Comparison of ENCODE assay signal across 7 mouse cellular contexts in the genomic region with DNA sequence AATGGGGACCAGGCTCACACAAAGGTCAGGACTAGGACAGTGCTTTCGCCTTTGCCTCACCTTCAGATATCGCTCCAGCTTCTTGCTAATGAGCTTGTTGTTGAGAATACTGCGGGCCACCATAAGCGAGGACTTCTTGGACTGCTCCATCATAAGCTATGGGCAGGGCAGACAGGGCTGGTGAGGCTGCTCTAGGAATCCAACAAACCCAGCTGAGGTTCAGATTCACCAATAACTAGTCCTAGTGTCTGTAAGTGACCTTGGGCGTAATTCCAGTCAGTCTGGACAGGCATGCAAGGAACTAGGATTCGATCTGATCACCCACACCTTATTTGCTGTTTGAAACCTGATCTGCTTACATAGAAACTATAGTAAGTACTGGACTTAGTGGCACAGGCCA. TPM values are rescaled to one million over a fixed set of nuclear protein-coding genes. Genes with fewer than 3 reads are reported as not detected.
DNase-seq lines count a peak whose midpoint lies in the region; ATAC-seq and TF ChIP-seq lines count a peak whose summit lies in the region.

No protein-coding gene starts in this region.

- peak overlapping the region; percentile 69 for H3K4me3 ChIP-seq in lung, postnatal 0 days (ENCODE audit: low read depth, low read length)
- peak overlapping the region; percentile 88 for H3K4me3 ChIP-seq in embryonic facial prominence, embryonic 13.5 days
- H3K4me3 ChIP-seq in hindbrain, postnatal 0 days (ENCODE audit: low read length) = peak overlapping the region; percentile 90
- peak overlapping the region; percentile 97 for H3K4me3 ChIP-seq in midbrain, embryonic 15.5 days

- no peaks in the 10 kb centered on the region for H3K27me3 ChIP-seq in lung, postnatal 0 days (replicated peaks; ENCODE audit: insufficient read depth, low read length)
- H3K27me3 ChIP-seq in embryonic facial prominence, embryonic 13.5 days = no peaks in the 10 kb centered on the region
- H3K27me3 ChIP-seq in hindbrain, postnatal 0 days (ENCODE audit: insufficient read depth, low read length) = no peaks in the 10 kb centered on the region
- H3K27me3 ChIP-seq in midbrain, embryonic 15.5 days (replicated peaks) = no peaks in the 10 kb centered on the region

- TF ChIP-seq EP300 in lung, postnatal 0 days (IDR thresholded peaks at IDR 0.05) = no peak

- H3K36me3 ChIP-seq in lung, postnatal 0 days (ENCODE audit: insufficient read depth, low read length) = peaks cover 2% of the 10 kb centered on the region; the same call in 1 of the 2 replicates
- H3K36me3 ChIP-seq in embryonic facial prominence, embryonic 13.5 days = peaks cover 40% of the 10 kb centered on the region
- peaks cover 17% of the 10 kb centered on the region; the same call in 1 of the 2 replicates for H3K36me3 ChIP-seq in hindbrain, postnatal 0 days (ENCODE audit: insufficient read depth, low read length)
- H3K36me3 ChIP-seq in midbrain, embryonic 15.5 days (replicated peaks) = peaks cover 10% of the 10 kb centered on the region; the same call in 1 of the 2 replicates

- WGBS in lung, postnatal 0 days = 9% methylated on average over 6 of the region's 6 CpGs
- 17% methylated on average over 6 of the region's 6 CpGs for WGBS in embryonic facial prominence, embryonic 13.5 days
- WGBS in hindbrain, postnatal 0 days = 25% methylated on average over 6 of the region's 6 CpGs
- 24% methylated on average over 6 of the region's 6 CpGs for WGBS in midbrain, embryonic 15.5 days

- H3K27ac ChIP-seq in lung, postnatal 0 days (ENCODE audit: low read length) = peak overlapping the region; percentile 80
- H3K27ac ChIP-seq in embryonic facial prominence, embryonic 13.5 days = peak overlapping the region; percentile 89
- H3K27ac ChIP-seq in hindbrain, postnatal 0 days = peak overlapping the region; percentile 98
- H3K27ac ChIP-seq in midbrain, embryonic 15.5 days = peak overlapping the region; percentile 99

- peak overlapping the region; percentile 86 for H3K4me2 ChIP-seq in lung, postnatal 0 days (replicated peaks; ENCODE audit: low read depth, low read length)
- peak overlapping the region; percentile 89 for H3K4me2 ChIP-seq in embryonic facial prominence, embryonic 13.5 days
- H3K4me2 ChIP-seq in hindbrain, postnatal 0 days (ENCODE audit: low read depth, low read length) = peak overlapping the region; percentile 71
- H3K4me2 ChIP-seq in midbrain, embryonic 15.5 days = peak overlapping the region; percentile 69

- H3K4me1 ChIP-seq in lung, postnatal 0 days (ENCODE audit: insufficient read depth, low read depth, low read length) = peaks cover 4% of the 10 kb centered on the region; the same call in 1 of the 2 replicates
- H3K4me1 ChIP-seq in embryonic facial prominence, embryonic 13.5 days = peaks cover 16% of the 10 kb centered on the region
- no peaks in the 10 kb centered on the region; the same call in 1 of the 2 replicates for H3K4me1 ChIP-seq in hindbrain, postnatal 0 days (ENCODE audit: insufficient read depth, low read length)
- H3K4me1 ChIP-seq in midbrain, embryonic 15.5 days = peaks cover 34% of the 10 kb centered on the region

- H3K9me3 ChIP-seq in lung, postnatal 0 days (ENCODE audit: low read length) = no peaks in the 10 kb centered on the region
- no peaks in the 10 kb centered on the region for H3K9me3 ChIP-seq in embryonic facial prominence, embryonic 13.5 days
- no peaks in the 10 kb centered on the region for H3K9me3 ChIP-seq in hindbrain, postnatal 0 days (ENCODE audit: low read length)
- no peaks in the 10 kb centered on the region for H3K9me3 ChIP-seq in midbrain, embryonic 15.5 days

- TF ChIP-seq CTCF in lung, postnatal 0 days (IDR thresholded peaks at IDR 0.05) = no peak
- TF ChIP-seq CTCF in hindbrain, postnatal 0 days (IDR thresholded peaks at IDR 0.05; ENCODE audit: low read depth) = no peak

- ATAC-seq in lung, postnatal 0 days = no peak
- ATAC-seq in embryonic facial prominence, embryonic 13.5 days (ENCODE audit: insufficient number of reproducible peaks, insufficient read depth, low FRiP score, low TSS enrichment, low read depth) = no peak
- no peak for ATAC-seq in hindbrain, postnatal 0 days
- ATAC-seq in midbrain, embryonic 15.5 days (replicated peaks) = no peak; the same call in 1 of the 2 replicates

- DNase-seq in lung, postnatal 0 days (ENCODE audit: low spot score) = peak; percentile 16
- no peak for DNase-seq in lung, postnatal 4 days
- DNase-seq in hindbrain, postnatal 0 days (ENCODE audit: low spot score) = peak; percentile 19
- no peak for DNase-seq in right cerebral cortex, adult 18-20 months
- no peak for DNase-seq in urinary bladder, adult 2 months (ENCODE audit: low spot score)

- H3K9ac ChIP-seq in lung, postnatal 0 days (replicated peaks; ENCODE audit: low read depth) = peak overlapping the region; percentile 64
- peak overlapping the region; percentile 86 for H3K9ac ChIP-seq in embryonic facial prominence, embryonic 13.5 days
- H3K9ac ChIP-seq in hindbrain, postnatal 0 days (replicated peaks; ENCODE audit: low read length) = peak overlapping the region; percentile 78
- H3K9ac ChIP-seq in midbrain, embryonic 15.5 days = peak overlapping the region; percentile 88

RNA-seq across cellular contexts. Expression of a gene that starts 0.8 kb away (rescaled TPM):
- 30.2 and 34.0 TPM in 2 replicates for polyA plus RNA-seq in lung, postnatal 0 days (2015; fragmentation: Nextera tagmentation; extraction: Ambion mirVana)
- polyA plus RNA-seq in embryonic facial prominence, embryonic 13.5 days (2015; fragmentation: Nextera tagmentation; extraction: Ambion mirVana) = 120 and 123 TPM in 2 replicates
- total RNA-seq in hindbrain, postnatal 0 days (2014; rRNA removed) = 94.4 and 108 TPM in 2 replicates
- 66.4 and 75.2 TPM in 2 replicates for polyA plus RNA-seq in hindbrain, postnatal 0 days (2015; fragmentation: Nextera tagmentation; extraction: Ambion mirVana)
- 108 and 114 TPM in 2 replicates for polyA plus RNA-seq in midbrain, embryonic 15.5 days (2015; fragmentation: Nextera tagmentation; extraction: Ambion mirVana)
- polyA plus RNA-seq in urinary bladder, adult 2 months (2012; rRNA removed) = 70.9 and 76.2 TPM in 2 replicates

RNA-seq across cellular contexts. Expression of a gene that starts 28.6 kb away (rescaled TPM):
- 59.9 and 66.3 TPM in 2 replicates for polyA plus RNA-seq in lung, postnatal 0 days (2015; fragmentation: Nextera tagmentation; extraction: Ambion mirVana)
- polyA plus RNA-seq in embryonic facial prominence, embryonic 13.5 days (2015; fragmentation: Nextera tagmentation; extraction: Ambion mirVana) = 110 and 113 TPM in 2 replicates
- total RNA-seq in hindbrain, postnatal 0 days (2014; rRNA removed) = 73.6 and 76.3 TPM in 2 replicates
- polyA plus RNA-seq in hindbrain, postnatal 0 days (2015; fragmentation: Nextera tagmentation; extraction: Ambion mirVana) = 95.7 and 103 TPM in 2 replicates
- 182 and 187 TPM in 2 replicates for polyA plus RNA-seq in midbrain, embryonic 15.5 days (2015; fragmentation: Nextera tagmentation; extraction: Ambion mirVana)
- polyA plus RNA-seq in urinary bladder, adult 2 months (2012; rRNA removed) = 149 and 154 TPM in 2 replicates

RNA-seq across cellular contexts. Expression of a gene that starts 37.3 kb away (rescaled TPM):
- 33.3 and 37.3 TPM in 2 replicates for polyA plus RNA-seq in lung, postnatal 0 days (2015; fragmentation: Nextera tagmentation; extraction: Ambion mirVana)
- 106 and 117 TPM in 2 replicates for polyA plus RNA-seq in embryonic facial prominence, embryonic 13.5 days (2015; fragmentation: Nextera tagmentation; extraction: Ambion mirVana)
- 34.3 and 46.5 TPM in 2 replicates for total RNA-seq in hindbrain, postnatal 0 days (2014; rRNA removed)
- 60.8 and 73.8 TPM in 2 replicates for polyA plus RNA-seq in hindbrain, postnatal 0 days (2015; fragmentation: Nextera tagmentation; extraction: Ambion mirVana)
- 95.3 and 95.5 TPM in 2 replicates for polyA plus RNA-seq in midbrain, embryonic 15.5 days (2015; fragmentation: Nextera tagmentation; extraction: Ambion mirVana)
- polyA plus RNA-seq in urinary bladder, adult 2 months (2012; rRNA removed) = 17.6 and 43.9 TPM in 2 replicates

Comparison
In these comparisons a context has a peak if more than half of its experiments do, and no peak if none do; other contexts are left out.
1. DNase-seq: peak in lung, postnatal 0 days (single experiment) and hindbrain, postnatal 0 days (single experiment); none in lung, postnatal 4 days (0 of 2), right cerebral cortex, adult 18-20 months (single experiment) and urinary bladder, adult 2 months (single experiment).
2. Peak in every context shown above with its lines, with median percentiles within 50 percentile points of each other: H3K27ac ChIP-seq, H3K4me2 ChIP-seq, H3K4me3 ChIP-seq and H3K9ac ChIP-seq.